Mouse (Mus musculus) megakaryocyte, embryonic 14.5 days (primary cell): Measurements from ENCODE around the gene Gmfb.

Source experiments
- FLI1 ChIP-seq: IDR thresholded peaks from 2 replicates; pipeline ENCODE4 v1.6.1; 2012; ENCODE audit warnings: low read length, inconsistent platforms, mixed read lengths
- GATA1 ChIP-seq: IDR thresholded peaks from 3 replicates; pipeline ENCODE4 v1.6.1; 2012; ENCODE audit warnings: mixed read lengths, low read length, inconsistent platforms, borderline replicate concordance

- TF ChIP-seq GATA1: no peak
- TF ChIP-seq FLI1: no peak
These were observed 42.8 kb downstream of the Gmfb start for GRCm38 (mm10) chr14:46779217-46779616.
